Mouse (Mus musculus) ES-Bruce4 (cell line): Measurements from ENCODE around the gene Clcn1.

Source experiments
- CTCF ChIP-seq: IDR thresholded peaks from one replicate; pipeline ENCODE4 v1.8.1; 2011; ENCODE audit warnings: low read depth, low read length
- EP300 ChIP-seq: IDR thresholded peaks from 2 replicates; pipeline ENCODE4 v1.6.1; 2011; ENCODE audit warnings: low read depth, low read length; ENCODE audit not compliant: insufficient read depth
- POLR2A ChIP-seq: IDR thresholded peaks from one replicate; pipeline ENCODE4 v1.8.1; 2011; ENCODE audit warnings: low read length; ENCODE audit not compliant: insufficient read depth

- TF ChIP-seq CTCF (no peak), POLR2A (no peak), EP300 (no peak)
Measured at GRCm38 (mm10) chr6:42261524-42262170, 24.8 kb upstream of the Clcn1 start, which contains the start of gene Tmem139.
